Mouse (Mus musculus): ENCODE data around the gene Snw1.

- TF ChIP-seq CTCF (IDR thresholded peaks at IDR 0.05; ENCODE audit: extremely low read depth, insufficient read length, insufficient replicate concordance, low read depth, low read length), result no peak
- no peak for TF ChIP-seq POLR2A (IDR thresholded peaks at IDR 0.05; ENCODE audit: low read depth, low read length)
Observed at GRCm38 (mm10) chr12:87409123-87409522, 63.0 kb downstream of the Snw1 start.

Measured in small intestine, adult 2 months (tissue).